ENCODE assay signal across 8 mouse cellular contexts in the genomic region with DNA sequence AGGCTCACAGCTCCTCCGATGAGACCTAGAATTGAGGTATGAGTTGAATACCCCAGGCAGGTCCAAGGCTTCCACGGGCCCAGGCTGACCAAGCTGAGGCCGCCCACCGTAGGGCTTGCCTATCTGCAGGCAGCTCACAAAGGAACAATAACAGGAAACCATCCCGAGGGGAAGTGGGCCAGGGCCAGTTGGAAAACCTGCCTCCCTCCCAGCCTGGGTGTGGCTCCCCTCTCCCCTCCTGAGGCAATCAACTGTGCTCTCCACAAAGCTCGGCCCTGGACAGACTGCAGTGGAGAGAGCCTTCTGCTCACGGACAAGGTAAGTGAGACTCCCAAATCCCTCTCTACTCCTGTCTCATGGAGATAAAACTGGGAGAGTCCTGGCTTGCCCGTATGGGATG. TPM values are rescaled to one million over a fixed set of nuclear protein-coding genes. Genes with fewer than 3 reads are reported as not detected.
DNase-seq lines count a peak whose midpoint lies in the region; ATAC-seq lines count a peak whose summit lies in the region.

Gene Cdh5, plus strand, starts transcription at position 211 of the 400 bp plus-strand sequence.

- H3K9ac ChIP-seq in embryonic facial prominence, embryonic 15.5 days: no peak within 1 kb of the TSS

- no peaks in the 10 kb centered on the region for H3K9me3 ChIP-seq in embryonic facial prominence, embryonic 15.5 days (replicated peaks)

- no peak for DNase-seq in adrenal gland, postnatal 25 days
- DNase-seq in heart, postnatal 36 days: peak; percentile 66 to 70
- DNase-seq in left cerebral cortex, adult 8-10 months (ENCODE audit: low spot score in 2 of 2): no peak
- peak; percentile 75 for DNase-seq in lung, postnatal 14 days
- DNase-seq in right cerebral cortex, postnatal 14 days: no peak
- DNase-seq in thymus, postnatal 14 days: no peak
- DNase-seq in frontal cortex, postnatal 36 days (ENCODE audit: low spot score in 2 of 2): no peak

- no peak within 1 kb of the TSS for H3K27ac ChIP-seq in embryonic facial prominence, embryonic 15.5 days (replicated peaks)

- 0 out of 2 replicates have a peak, but pooled peaks cover 2% of the 10 kb centered on the region for H3K4me1 ChIP-seq in embryonic facial prominence, embryonic 15.5 days

- no peak for ATAC-seq in embryonic facial prominence, embryonic 15.5 days (ENCODE audit: insufficient number of reproducible peaks, low FRiP score, low TSS enrichment, low read depth)

- peak within 1 kb of the TSS; percentile 10 for H3K4me3 ChIP-seq in embryonic facial prominence, embryonic 15.5 days (replicated peaks)

- H3K36me3 ChIP-seq in embryonic facial prominence, embryonic 15.5 days: no peaks in the 10 kb centered on the region

- H3K4me2 ChIP-seq in embryonic facial prominence, embryonic 15.5 days (replicated peaks): no peak within 1 kb of the TSS

- H3K27me3 ChIP-seq in embryonic facial prominence, embryonic 15.5 days: no peaks in the 10 kb centered on the region

- WGBS in embryonic facial prominence, embryonic 15.5 days: 58% methylated on average over 8 of the region's 8 CpGs

- intact Hi-C loops in heart, postnatal 36 days (cut with DNase I): no loop called here

RNA-seq across cellular contexts. Expression of gene Cdh5, which starts in this region (rescaled TPM):
- 50.0 and 59.8 TPM in 2 replicates for total RNA-seq in adrenal gland, postnatal 25 days (2021)
- 32.7 and 33.3 TPM in 2 replicates for polyA plus RNA-seq in embryonic facial prominence, embryonic 15.5 days (2015; fragmentation: Nextera tagmentation; extraction: Ambion mirVana)
- 100 to 1,000 TPM; 133 to 159 TPM for total RNA-seq in heart, postnatal 36 days (2021)
- total RNA-seq in left cerebral cortex, adult 8-10 months (2022): 10 to 100 TPM in 3 of 4 experiments, 1 to 10 TPM in 1; 8.4 to 13.3 (median 11.6) TPM

Comparison
In these comparisons a context has a peak if more than half of its experiments do, and no peak if none do; other contexts are left out.
1. DNase-seq: peak in heart, postnatal 36 days (2 of 2) and lung, postnatal 14 days (single experiment); none in adrenal gland, postnatal 25 days (single experiment), left cerebral cortex, adult 8-10 months (0 of 2), right cerebral cortex, postnatal 14 days (single experiment), thymus, postnatal 14 days (single experiment) and frontal cortex, postnatal 36 days (0 of 2).